Mouse (Mus musculus) lung, embryonic 16.5 days (tissue): ENCODE results near the gene Slc25a30. TPM values are rescaled to one million over a fixed set of nuclear protein-coding genes. Genes with fewer than 3 reads are reported as not detected.

Experiments used
- ATAC-seq: fragments of 200-750 bp; cut with Nextera tagmentation; 2 replicates; pipeline ENCODE4 v1.8.0; 2017; ENCODE audit warnings: low read depth, mild to moderate bottlenecking, moderate library complexity
- H3K27ac ChIP-seq: fragments of 300-500 bp; sonication (generic); 2 replicates; pipeline ENCODE4 v1.5.1; 2014; ENCODE audit warnings: mild to moderate bottlenecking, control low read depth, low read length
- H3K27me3 ChIP-seq: fragments of 300-500 bp; sonication (generic); 2 replicates; pipeline ENCODE4 v1.6.1; 2014; ENCODE audit warnings: low read depth, low read length, mixed read lengths; ENCODE audit not compliant: control insufficient read depth, insufficient read depth
- H3K36me3 ChIP-seq: fragments of 300-500 bp; sonication (generic); 2 replicates; pipeline ENCODE4 v1.6.1; 2014; ENCODE audit warnings: low read length; ENCODE audit not compliant: control insufficient read depth, insufficient read depth
- H3K4me1 ChIP-seq: fragments of 300-500 bp; sonication (generic); replicated peaks from 2 replicates; pipeline ENCODE4 v1.6.1; 2014; ENCODE audit warnings: low read length, mixed read lengths; ENCODE audit not compliant: control insufficient read depth, insufficient read depth
- H3K4me2 ChIP-seq: fragments of 300-500 bp; sonication (generic); 2 replicates; pipeline ENCODE4 v1.6.1; 2014; ENCODE audit warnings: low read depth, low read length, control low read depth
- H3K4me3 ChIP-seq: fragments of 300-500 bp; sonication (generic); 2 replicates; pipeline ENCODE4 v1.5.1; 2014; ENCODE audit warnings: mild to moderate bottlenecking, low read length, control low read depth
- H3K9ac ChIP-seq: fragments of 300-500 bp; sonication (generic); 2 replicates; pipeline ENCODE4 v1.6.1; 2014; ENCODE audit warnings: low read length, control low read depth
- H3K9me3 ChIP-seq: fragments of 300-500 bp; sonication (generic); 2 replicates; pipeline ENCODE4 v1.6.1; 2016; ENCODE audit warnings: low read length; ENCODE audit not compliant: control insufficient read depth
- WGBS: fragments of 180-500 bp; shearing (Covaris S2); extraction: QIAGEN DNeasy Blood & Tissue Kit; methylation state at CpG from one replicate; pipeline ENCODE4 v1.1.7; 2014; 5-methylcytosine and 5-hydroxymethylcytosine counted together
- polyA plus RNA-seq: library from polyadenylated mRNA; unstranded; fragments of >200 nt; fragmentation: Nextera tagmentation; extraction: Ambion mirVana; gene quantifications from 2 replicates; pipeline ENCODE4 v1.2.1, GENCODE M21; 2015

Gene Slc25a30
- polyA plus RNA-seq, 1 experiment from 2014 or later: 3.3 TPM

DNA sequence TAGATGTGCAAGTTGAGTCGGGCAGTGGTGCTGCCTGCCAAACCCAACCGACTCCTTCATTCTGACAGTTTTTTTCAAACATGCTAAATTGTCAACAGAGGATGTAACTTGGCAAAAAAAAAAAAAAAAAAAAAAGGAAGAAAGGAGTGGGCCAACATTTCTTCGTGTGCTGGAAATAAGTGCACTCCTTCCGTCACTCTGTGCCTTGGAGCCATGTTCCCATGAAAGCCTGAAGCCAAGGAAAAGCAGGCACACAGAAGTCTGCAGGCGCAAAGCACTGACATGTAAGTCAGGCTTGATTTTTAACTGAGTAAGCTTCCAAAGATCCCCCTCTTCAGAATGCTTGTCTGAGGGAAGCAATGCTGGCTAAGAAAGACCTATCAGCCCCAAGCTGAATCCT, 74.2 kb downstream of the Slc25a30 start:
- no peak overlapping the region for H3K27ac ChIP-seq
- no peak overlapping the region for H3K4me2 ChIP-seq
- no peak overlapping the region for H3K9ac ChIP-seq
- H3K9me3 ChIP-seq: no peaks in the 10 kb centered on the region
- no peaks in the 10 kb centered on the region for H3K4me1 ChIP-seq
- no peak for ATAC-seq
- no peak overlapping the region for H3K4me3 ChIP-seq
- WGBS: 59% methylated on average over 5 of the region's 5 CpGs
- H3K27me3 ChIP-seq: no peaks in the 10 kb centered on the region
- H3K36me3 ChIP-seq: peaks cover 38% of the 10 kb centered on the region

DNA sequence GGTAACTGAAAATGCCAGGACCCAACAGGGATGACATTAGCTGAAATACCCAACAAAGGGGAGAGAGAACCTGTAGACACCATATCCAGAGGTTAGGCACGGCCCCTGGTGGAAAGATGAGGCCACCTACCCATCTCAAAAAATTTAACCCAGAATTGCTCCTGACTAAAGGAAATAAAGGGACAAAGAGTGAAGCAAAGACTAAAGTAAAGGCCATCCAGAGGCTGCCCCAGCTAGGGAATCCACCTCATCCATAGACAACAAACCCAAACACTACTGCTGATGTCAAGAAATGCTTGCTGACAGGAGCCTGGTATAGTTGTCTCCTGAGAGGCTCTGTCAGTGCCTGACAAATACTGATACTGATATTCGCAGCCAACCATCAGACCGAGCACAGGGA, 75.1 kb downstream of the Slc25a30 start:
- H3K36me3 ChIP-seq: peaks cover 38% of the 10 kb centered on the region
- no peak overlapping the region for H3K4me2 ChIP-seq
- H3K4me1 ChIP-seq: no peaks in the 10 kb centered on the region
- no peak overlapping the region for H3K27ac ChIP-seq
- no peak for ATAC-seq
- H3K9ac ChIP-seq: no peak overlapping the region
- H3K9me3 ChIP-seq: no peaks in the 10 kb centered on the region
- H3K4me3 ChIP-seq: no peak overlapping the region
- H3K27me3 ChIP-seq: no peaks in the 10 kb centered on the region
- 94% methylated on average over 3 of the region's 3 CpGs for WGBS

Other genes with a start within 250 kb of the Slc25a30 start
- gene Spert, start 193.9 kb downstream of the Slc25a30 start, polyA plus RNA-seq: not detected in 2 replicates
- not detected in 2 replicates for gene Erich6b, start 144.8 kb downstream of the Slc25a30 start, polyA plus RNA-seq
- 19.9 and 21.0 TPM in 2 replicates for gene Cog3, start 32.5 kb downstream of the Slc25a30 start, polyA plus RNA-seq
- gene Tpt1, start 58.1 kb upstream of the Slc25a30 start, polyA plus RNA-seq: 979 and 987 TPM in 2 replicates
- gene Kctd4, start 168.0 kb upstream of the Slc25a30 start, polyA plus RNA-seq: 0.36 and 0.38 TPM in 2 replicates
- gene Gtf2f2, start 223.8 kb upstream of the Slc25a30 start, polyA plus RNA-seq: 26.3 and 29.5 TPM in 2 replicates